Mouse (Mus musculus) erythroblast, embryonic 14.5 days (primary cell): ENCODE results near the gene Evi2b. TPM values are rescaled to one million over a fixed set of nuclear protein-coding genes. Genes with fewer than 3 reads are reported as not detected.

ENCODE experiments used
- H3K27me3 ChIP-seq: 2 replicates; pipeline ENCODE4 v1.6.1; 2012; ENCODE audit warnings: inconsistent platforms; ENCODE audit not compliant: control insufficient read depth
- H3K36me3 ChIP-seq: 2 replicates; pipeline ENCODE4 v1.6.1; 2012; ENCODE audit warnings: mild to moderate bottlenecking, inconsistent platforms; ENCODE audit not compliant: control insufficient read depth
- H3K4me1 ChIP-seq: 2 replicates; pipeline ENCODE4 v1.6.1; 2012; ENCODE audit warnings: inconsistent platforms; ENCODE audit not compliant: control insufficient read depth
- H3K4me3 ChIP-seq: replicated peaks from 2 replicates; pipeline ENCODE3; 2012; ENCODE audit warnings: moderate library complexity, mild to moderate bottlenecking, inconsistent platforms
- H3K9me3 ChIP-seq: 2 replicates; pipeline ENCODE4 v1.6.1; 2012; ENCODE audit warnings: low read length, inconsistent platforms, mixed read lengths; ENCODE audit not compliant: control insufficient read depth
- GATA1 ChIP-seq: IDR thresholded peaks from 2 replicates; pipeline ENCODE4 v1.6.1; 2012; ENCODE audit warnings: low read length, inconsistent platforms, mixed read lengths
- TAL1 ChIP-seq: IDR thresholded peaks from 3 replicates; pipeline ENCODE4 v1.6.1; 2012; ENCODE audit warnings: low read length, inconsistent platforms, mixed read lengths
- polyA plus RNA-seq: library from polyadenylated mRNA; stranded (reverse); fragments of >175 nt; gene quantifications from 2 replicates; pipeline ENCODE4 v1.2.3, GENCODE M21; 2012

Gene Evi2b
- 0.04 TPM in 1 of 2 replicates, not detected in the other for polyA plus RNA-seq

- Histone ChIP-seq H3K36me3 (no peaks in the 10 kb centered on the region), H3K27me3 (no peaks in the 10 kb centered on the region), H3K4me1 (peaks cover 19% of the 10 kb centered on the region), H3K4me3 (peak within 1 kb of the TSS; percentile 24), H3K9me3 (no peaks in the 10 kb centered on the region)
- TF ChIP-seq GATA1: no peak
- no peak for TF ChIP-seq TAL1
Observed at GRCm38 (mm10) chr11:79523560-79524309, at the start of gene Evi2b. Gene Evi2b, minus strand, starts transcription at chr11:79523762.

GRCm38 (mm10) chr11:79570319-79570718 lies 46.8 kb upstream of the Evi2b start:
- Histone ChIP-seq H3K4me1 (no peaks in the 10 kb centered on the region), H3K36me3 (peaks cover 14% of the 10 kb centered on the region), H3K4me3 (no peak overlapping the region), H3K9me3 (no peaks in the 10 kb centered on the region), H3K27me3 (no peaks in the 10 kb centered on the region)
- no peak for TF ChIP-seq GATA1
- TF ChIP-seq TAL1: no peak

GRCm38 (mm10) chr11:79568197-79568911 lies 44.8 kb upstream of the Evi2b start:
- Histone ChIP-seq H3K4me1 (no peaks in the 10 kb centered on the region), H3K9me3 (no peaks in the 10 kb centered on the region), H3K27me3 (no peaks in the 10 kb centered on the region), H3K36me3 (peaks cover 19% of the 10 kb centered on the region), H3K4me3 (no peak overlapping the region)
- TF ChIP-seq TAL1 (no peak), GATA1 (no peak)

- Histone ChIP-seq H3K9me3 (no peaks in the 10 kb centered on the region), H3K4me3 (no peak overlapping the region), H3K36me3 (peaks cover 19% of the 10 kb centered on the region), H3K27me3 (no peaks in the 10 kb centered on the region), H3K4me1 (no peaks in the 10 kb centered on the region)
- no peak for TF ChIP-seq GATA1
- TF ChIP-seq TAL1: no peak
Observed at GRCm38 (mm10) chr11:79566947-79567346, 43.4 kb upstream of the Evi2b start.

- no peaks in the 10 kb centered on the region for H3K9me3 ChIP-seq
- H3K36me3 ChIP-seq: peaks cover 23% of the 10 kb centered on the region
- no peaks in the 10 kb centered on the region for H3K4me1 ChIP-seq
- H3K4me3 ChIP-seq: no peak overlapping the region
- no peaks in the 10 kb centered on the region for H3K27me3 ChIP-seq
- TF ChIP-seq GATA1: no peak
- no peak for TF ChIP-seq TAL1
Observed at GRCm38 (mm10) chr11:79563493-79563892, 39.9 kb upstream of the Evi2b start.

- Histone ChIP-seq H3K4me3 (no peak overlapping the region), H3K36me3 (peaks cover 15% of the 10 kb centered on the region), H3K9me3 (no peaks in the 10 kb centered on the region), H3K4me1 (no peaks in the 10 kb centered on the region), H3K27me3 (no peaks in the 10 kb centered on the region)
- TF ChIP-seq GATA1 (no peak), TAL1 (no peak)
Observed at GRCm38 (mm10) chr11:79560536-79560935, 37.0 kb upstream of the Evi2b start.

GRCm38 (mm10) chr11:79552622-79553021 lies 29.1 kb upstream of the Evi2b start:
- Histone ChIP-seq H3K36me3 (peaks cover 12% of the 10 kb centered on the region), H3K9me3 (no peaks in the 10 kb centered on the region), H3K4me3 (no peak overlapping the region), H3K4me1 (no peaks in the 10 kb centered on the region; the same call in none of the 2 replicates), H3K27me3 (no peaks in the 10 kb centered on the region)
- no peak for TF ChIP-seq TAL1
- no peak for TF ChIP-seq GATA1

GRCm38 (mm10) chr11:79536293-79536692 lies 12.7 kb upstream of the Evi2b start:
- Histone ChIP-seq H3K27me3 (no peaks in the 10 kb centered on the region), H3K4me1 (peaks cover 6% of the 10 kb centered on the region), H3K36me3 (peaks cover 3% of the 10 kb centered on the region; the same call in 1 of the 2 replicates), H3K4me3 (no peak overlapping the region), H3K9me3 (no peaks in the 10 kb centered on the region)
- TF ChIP-seq GATA1 (no peak), TAL1 (no peak)

- Histone ChIP-seq H3K4me1 (peaks cover 10% of the 10 kb centered on the region), H3K36me3 (peaks cover 3% of the 10 kb centered on the region; the same call in 1 of the 2 replicates), H3K27me3 (no peaks in the 10 kb centered on the region), H3K4me3 (no peak overlapping the region), H3K9me3 (no peaks in the 10 kb centered on the region)
- no peak for TF ChIP-seq TAL1
- TF ChIP-seq GATA1: no peak
Observed at GRCm38 (mm10) chr11:79535554-79535953, 12.0 kb upstream of the Evi2b start.
